Mouse (Mus musculus): ENCODE results near the gene Gm30191.

- TF ChIP-seq POLR2A (IDR thresholded peaks at IDR 0.05; ENCODE audit: control insufficient read depth, low read depth, low read length) (no peak), CTCF (IDR thresholded peaks at IDR 0.05; ENCODE audit: control insufficient read depth, insufficient read depth, insufficient replicate concordance, low read depth, low read length) (no peak)
Measured at GRCm38 (mm10) chr4:134238686-134239085, 8.0 kb upstream of the Gm30191 start.

Data from testis, adult 2 months (tissue).